Mouse (Mus musculus) ES-E14 (cell line): ENCODE measurements around the gene Tas2r143.

Experiments
- CHD2 ChIP-seq: IDR thresholded peaks from 2 replicates; pipeline ENCODE4 v1.6.1; 2014; ENCODE audit warnings: mild to moderate bottlenecking, low read depth, low read length, inconsistent platforms
- HCFC1 ChIP-seq: IDR thresholded peaks from 2 replicates; pipeline ENCODE4 v1.6.1; 2012; ENCODE audit warnings: low read length, inconsistent platforms, borderline replicate concordance; ENCODE audit not compliant: insufficient read depth
- MAFK ChIP-seq: IDR thresholded peaks from 2 replicates; pipeline ENCODE4 v1.6.1; 2014; ENCODE audit warnings: mild to moderate bottlenecking, low read depth, low read length, inconsistent platforms; ENCODE audit not compliant: insufficient read depth
- ZC3H11A ChIP-seq: IDR thresholded peaks from 2 replicates; pipeline ENCODE4 v1.6.1; 2012; ENCODE audit warnings: low read depth, mild to moderate bottlenecking, inconsistent platforms, low read length, borderline replicate concordance
- ZNF384 ChIP-seq: IDR thresholded peaks from 2 replicates; pipeline ENCODE4 v1.6.1; 2012; ENCODE audit warnings: low read depth, low read length, inconsistent platforms

- TF ChIP-seq ZNF384 (no peak), ZC3H11A (no peak), MAFK (no peak), HCFC1 (no peak), CHD2 (no peak)
Measured at GRCm38 (mm10) chr6:42381221-42381620, 18.8 kb upstream of the Tas2r143 start.
